Mouse (Mus musculus) MEL (cell line): ENCODE results near the gene Zyg11b. TPM values are rescaled to one million over a fixed set of nuclear protein-coding genes. Genes with fewer than 3 reads are reported as not detected.

Source experiments
- DNase-seq: peaks from one replicate; pipeline ENCODE4 v3.0.0; 2011; ENCODE audit warnings: low read depth, low spot score
- H3K27ac ChIP-seq: 2 replicates; pipeline ENCODE4 v1.5.1; 2012; ENCODE audit warnings: low read depth, mild to moderate bottlenecking, control low read depth, low read length, moderate library complexity; ENCODE audit not compliant: control insufficient read depth
- H3K27me3 ChIP-seq, 2 experiments: fragments of 150-350 bp in 1 of 2; sonication (generic) in 1 of 2; 2 replicates each; pipeline ENCODE4 v1.6.1; 2012; ENCODE audit warnings: low read length in 2 of 2, mild to moderate bottlenecking in 2 of 2, improper control_type of control experiment in 1 of 2, moderate library complexity in 1 of 2; ENCODE audit not compliant: insufficient read depth in 2 of 2, control insufficient read depth in 1 of 2
- H3K36me3 ChIP-seq, 2 experiments: 2 replicates each; pipeline ENCODE4 v1.6.1; 2012 to 2014; ENCODE audit warnings: low read length in 2 of 2, improper control_type of control experiment in 1 of 2, inconsistent platforms in 1 of 2, mild to moderate bottlenecking in 1 of 2; ENCODE audit not compliant: insufficient read depth in 2 of 2, control insufficient read depth in 1 of 2
- H3K4me1 ChIP-seq, 2 experiments: fragments of 150-350 bp in 1 of 2; sonication (generic) in 1 of 2; 2 replicates each; pipeline ENCODE4 v1.6.1; 2012; ENCODE audit warnings: low read length in 2 of 2, improper control_type of control experiment in 1 of 2, mild to moderate bottlenecking in 1 of 2; ENCODE audit not compliant: insufficient read depth in 2 of 2, control insufficient read depth in 1 of 2
- H3K4me3 ChIP-seq, 2 experiments: fragments of 150-350 bp in 1 of 2; sonication (generic) in 1 of 2; 2 replicates each; pipeline ENCODE4 v1.5.1; 2012; ENCODE audit warnings: low read depth in 2 of 2, low read length in 2 of 2, mild to moderate bottlenecking in 2 of 2, moderate library complexity in 2 of 2, control low read depth in 1 of 2, improper control_type of control experiment in 1 of 2; ENCODE audit not compliant: control insufficient read depth in 1 of 2, insufficient read depth in 1 of 2
- H3K79me2 ChIP-seq: 2 replicates; pipeline ENCODE4 v1.6.1; 2012; ENCODE audit warnings: mild to moderate bottlenecking, low read length, moderate library complexity; ENCODE audit not compliant: control insufficient read depth, poor library complexity, insufficient read depth
- H3K9ac ChIP-seq: 2 replicates; pipeline ENCODE4 v1.6.1; 2012; ENCODE audit warnings: low read depth, mild to moderate bottlenecking, control low read depth, low read length, moderate library complexity; ENCODE audit not compliant: control insufficient read depth, poor library complexity, severe bottlenecking
- H3K9me3 ChIP-seq: fragments of 150-350 bp; sonication (generic); replicated peaks from 2 replicates; pipeline ENCODE4 v1.6.1; 2012; ENCODE audit warnings: mild to moderate bottlenecking, low read length, improper control_type of control experiment, moderate library complexity; ENCODE audit not compliant: insufficient read depth
- BHLHE40 ChIP-seq: IDR thresholded peaks from 2 replicates; pipeline ENCODE4 v1.6.1; 2012; ENCODE audit warnings: low read depth, mild to moderate bottlenecking, inconsistent platforms, low read length, improper control_type of control experiment, borderline replicate concordance
- CHD1 ChIP-seq: IDR thresholded peaks from 2 replicates; pipeline ENCODE4 v1.6.1; 2012; ENCODE audit warnings: low read depth, mild to moderate bottlenecking, inconsistent platforms, low read length, improper control_type of control experiment
- CHD2 ChIP-seq: IDR thresholded peaks from 2 replicates; pipeline ENCODE4 v1.6.1; 2011; ENCODE audit warnings: low read length, improper control_type of control experiment
- CTCF ChIP-seq, 3 experiments: IDR thresholded peaks in 2 of 3; conservative IDR thresholded peaks in 1 of 3; 2 replicates each; pipeline ENCODE4 v1.5.1; 2011 to 2012; ENCODE audit warnings: low read length in 3 of 3, low read depth in 2 of 3, mild to moderate bottlenecking in 2 of 3, improper control_type of control experiment in 1 of 3, inconsistent platforms in 1 of 3, mixed read lengths in 1 of 3, moderate library complexity in 1 of 3; ENCODE audit not compliant: control insufficient read depth in 1 of 3, insufficient read depth in 1 of 3, poor library complexity in 1 of 3, severe bottlenecking in 1 of 3
- E2F4 ChIP-seq: IDR thresholded peaks from 2 replicates; pipeline ENCODE4 v1.6.1; 2011; ENCODE audit warnings: low read depth, low read length, improper control_type of control experiment, borderline replicate concordance
- ELF1 ChIP-seq: IDR thresholded peaks from 2 replicates; pipeline ENCODE4 v1.6.1; 2014; ENCODE audit warnings: low read depth, mild to moderate bottlenecking, inconsistent platforms, low read length, improper control_type of control experiment, moderate library complexity
- EP300 ChIP-seq, 2 experiments: IDR thresholded peaks; 2 replicates each; pipeline ENCODE4 v1.6.1; 2011; ENCODE audit warnings: improper control_type of control experiment in 2 of 2, low read length in 2 of 2, low read depth in 1 of 2, mild to moderate bottlenecking in 1 of 2
- GABPA ChIP-seq: IDR thresholded peaks from 2 replicates; pipeline ENCODE4 v1.6.1; 2012; ENCODE audit warnings: low read depth, mild to moderate bottlenecking, inconsistent platforms, low read length, improper control_type of control experiment, moderate library complexity
- GATA1 ChIP-seq: IDR thresholded peaks from 2 replicates; pipeline ENCODE4 v1.6.1; 2011; ENCODE audit warnings: low read depth, low read length, improper control_type of control experiment
- HCFC1 ChIP-seq: IDR thresholded peaks from 2 replicates; pipeline ENCODE4 v1.6.1; 2012; ENCODE audit warnings: low read depth, mild to moderate bottlenecking, inconsistent platforms, low read length, improper control_type of control experiment, moderate library complexity
- KAT2A ChIP-seq: conservative IDR thresholded peaks from 2 replicates; pipeline ENCODE4 v1.6.1; 2012; ENCODE audit warnings: low read depth, low read length, improper control_type of control experiment, inconsistent platforms
- MAFK ChIP-seq: IDR thresholded peaks from 2 replicates; pipeline ENCODE4 v1.6.1; 2011; ENCODE audit warnings: low read depth, mild to moderate bottlenecking, low read length, improper control_type of control experiment, borderline replicate concordance
- MAX ChIP-seq: IDR thresholded peaks from 2 replicates; pipeline ENCODE4 v1.6.1; 2011; ENCODE audit warnings: low read length, improper control_type of control experiment
- MAZ ChIP-seq: IDR thresholded peaks from 2 replicates; pipeline ENCODE4 v1.6.1; 2012; ENCODE audit warnings: low read depth, mild to moderate bottlenecking, inconsistent platforms, low read length, improper control_type of control experiment
- MEF2A ChIP-seq: IDR thresholded peaks from 2 replicates; pipeline ENCODE4 v1.6.1; 2014; ENCODE audit warnings: low read depth, mild to moderate bottlenecking, inconsistent platforms, low read length, improper control_type of control experiment; ENCODE audit not compliant: poor library complexity, insufficient replicate concordance, severe bottlenecking; ENCODE audit errors: extremely low read depth
- MXI1 ChIP-seq: IDR thresholded peaks from 2 replicates; pipeline ENCODE4 v1.6.1; 2011; ENCODE audit warnings: mild to moderate bottlenecking, low read depth, low read length, improper control_type of control experiment
- MYB ChIP-seq: IDR thresholded peaks from 2 replicates; pipeline ENCODE4 v1.6.1; 2011; ENCODE audit warnings: mild to moderate bottlenecking, low read depth, low read length, improper control_type of control experiment
- MYC ChIP-seq: IDR thresholded peaks from 2 replicates; pipeline ENCODE4 v1.6.1; 2011; ENCODE audit warnings: low read depth, mild to moderate bottlenecking, low read length, improper control_type of control experiment, moderate library complexity
- NRF1 ChIP-seq: IDR thresholded peaks from 2 replicates; pipeline ENCODE4 v1.6.1; 2014; ENCODE audit warnings: low read depth, mild to moderate bottlenecking, inconsistent platforms, low read length, improper control_type of control experiment, moderate library complexity; ENCODE audit not compliant: poor library complexity, insufficient read depth, severe bottlenecking
- POLR2AphosphoS5 ChIP-seq: IDR thresholded peaks from 2 replicates; pipeline ENCODE4 v1.6.1; 2012; ENCODE audit warnings: low read depth, borderline replicate concordance, mild to moderate bottlenecking, inconsistent platforms, low read length, moderate library complexity, mixed read lengths
- SIN3A ChIP-seq: IDR thresholded peaks from 2 replicates; pipeline ENCODE4 v1.6.1; 2012; ENCODE audit warnings: low read length, improper control_type of control experiment, inconsistent platforms
- SMC3 ChIP-seq: IDR thresholded peaks from 2 replicates; pipeline ENCODE4 v1.6.1; 2011; ENCODE audit warnings: low read depth, low read length, improper control_type of control experiment
- TAL1 ChIP-seq: IDR thresholded peaks from 2 replicates; pipeline ENCODE4 v1.6.1; 2012; ENCODE audit warnings: mild to moderate bottlenecking, inconsistent platforms, low read length, moderate library complexity, mixed read lengths
- TCF12 ChIP-seq: IDR thresholded peaks from 2 replicates; pipeline ENCODE4 v1.6.1; 2014; ENCODE audit warnings: low read depth, mild to moderate bottlenecking, inconsistent platforms, low read length, improper control_type of control experiment, moderate library complexity
- UBTF ChIP-seq: IDR thresholded peaks from 2 replicates; pipeline ENCODE4 v1.6.1; 2012; ENCODE audit warnings: low read depth, mild to moderate bottlenecking, inconsistent platforms, low read length, improper control_type of control experiment, moderate library complexity, borderline replicate concordance; ENCODE audit not compliant: insufficient read depth
- USF2 ChIP-seq, 2 experiments: IDR thresholded peaks; 2 replicates each; pipeline ENCODE4 v1.6.1; 2011 to 2012; ENCODE audit warnings: improper control_type of control experiment in 2 of 2, low read length in 2 of 2, borderline replicate concordance in 1 of 2, inconsistent platforms in 1 of 2, low read depth in 1 of 2, mild to moderate bottlenecking in 1 of 2; ENCODE audit not compliant: insufficient read depth in 1 of 2
- ZC3H11A ChIP-seq: IDR thresholded peaks from 2 replicates; pipeline ENCODE4 v1.6.1; 2012; ENCODE audit warnings: low read depth, mild to moderate bottlenecking, inconsistent platforms, low read length, improper control_type of control experiment
- ZKSCAN1 ChIP-seq: IDR thresholded peaks from 2 replicates; pipeline ENCODE4 v1.6.1; 2012; ENCODE audit warnings: low read depth, mild to moderate bottlenecking, inconsistent platforms, low read length, improper control_type of control experiment, moderate library complexity
- ZMIZ1 ChIP-seq: IDR thresholded peaks from 2 replicates; pipeline ENCODE4 v1.6.1; 2012; ENCODE audit warnings: low read depth, mild to moderate bottlenecking, inconsistent platforms, low read length, improper control_type of control experiment, moderate library complexity
- ZNF384 ChIP-seq: IDR thresholded peaks from 2 replicates; pipeline ENCODE4 v1.6.1; 2012; ENCODE audit warnings: low read depth, mild to moderate bottlenecking, inconsistent platforms, low read length, improper control_type of control experiment
- polyA plus RNA-seq, 2 experiments: library from polyadenylated mRNA; stranded (reverse) in 1 of 2; unstranded in 1 of 2; fragments of >175 nt in 1 of 2; fragments of >200 nt in 1 of 2; gene quantifications; 2 replicates each; pipeline versions ENCODE4 v1.2.1 to v1.2.4; 2012; ENCODE audit warnings: low replicate concordance in 2 of 2, low read depth in 1 of 2; ENCODE audit not compliant: insufficient read length in 2 of 2, insufficient read depth in 1 of 2, missing spikeins in 1 of 2
- total RNA-seq: library from RNA; depleted of rRNA; stranded (reverse); fragments of 300-350 nt; gene quantifications from 2 replicates; pipeline ENCODE4 v1.2.3, GENCODE M21; 2012

Gene Zyg11b
- total and polyA plus RNA-seq, 3 experiments = 7.7 to 9.2 TPM; not detected in 1

- TF ChIP-seq ZC3H11A = no peak
- peak; percentile 92 for TF ChIP-seq SIN3A
- TF ChIP-seq GABPA = no peak
- TF ChIP-seq MEF2A = no peak
- TF ChIP-seq EP300 (IDR thresholded peaks at IDR 0.05; ENCODE audit: low read depth in 1 of 2, low read length in 2 of 2) = no peak
- 0 out of 2 replicates have a peak, but pooled peaks have one; percentile 21 for TF ChIP-seq E2F4
- no peak for TF ChIP-seq TAL1
- TF ChIP-seq ZNF384 = no peak
- peak; percentile 94 for TF ChIP-seq MAX
- TF ChIP-seq MYB = no peak
- TF ChIP-seq HCFC1 = peak; percentile 77
- no peak for TF ChIP-seq CHD1
- TF ChIP-seq UBTF = no peak
- TF ChIP-seq GATA1 = no peak
- TF ChIP-seq ZKSCAN1 = no peak
- TF ChIP-seq SMC3 = no peak
- peak; percentile 98 for TF ChIP-seq MXI1
- 0 out of 2 replicates have a peak, but pooled peaks have one; percentile 22 for TF ChIP-seq ZMIZ1
- no peak for TF ChIP-seq CHD2
- TF ChIP-seq MAFK = no peak
These were observed 27.0 kb upstream of the Zyg11b start, which contains the start of gene Coa7 (continued) for GRCm38 (mm10) chr4:108327730-108328484.

DNA sequence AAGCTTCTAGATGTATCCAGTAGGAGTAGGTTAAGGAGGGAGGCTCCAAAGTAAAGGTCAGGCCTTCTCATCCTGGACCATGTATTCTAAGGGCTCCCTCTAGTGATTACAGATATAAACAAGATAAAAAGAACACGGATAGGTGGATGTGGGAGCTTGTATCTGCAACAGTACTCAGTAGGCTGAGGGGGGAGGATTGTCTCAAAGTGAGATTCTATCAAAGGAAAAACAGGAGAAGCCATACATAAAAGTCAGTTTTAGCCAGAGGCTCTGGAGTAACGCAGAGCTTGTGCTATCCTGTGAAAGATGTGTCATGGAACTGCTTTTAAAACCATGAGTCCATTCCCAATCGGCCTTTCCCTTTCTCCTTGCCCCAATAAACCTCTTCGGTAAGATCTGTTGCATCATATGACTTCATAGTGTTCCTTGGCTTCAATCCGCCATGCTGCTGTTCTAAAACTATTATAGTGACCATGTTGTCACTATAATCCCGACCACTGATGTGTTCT is 26.2 kb upstream of the Zyg11b start:
- Histone ChIP-seq H3K4me3 (peak overlapping the region; percentile 97 to 98), H3K9me3 (no peaks in the 10 kb centered on the region), H3K79me2 (peaks cover 3% of the 10 kb centered on the region; the same call in 1 of the 2 replicates), H3K27ac (peak overlapping the region; percentile 85; the same call in 1 of the 2 replicates), H3K9ac (peak overlapping the region; percentile 78), H3K27me3 (no peaks in the 10 kb centered on the region), H3K4me1 (peaks cover 12 to 17% of the 10 kb centered on the region in 2 experiments), H3K36me3 (peaks cover 0 to 15% of the 10 kb centered on the region in 2 experiments; a peak in 2 of 4 replicates)
- DNase-seq = peak; percentile 33
- TF ChIP-seq UBTF (no peak), ZKSCAN1 (no peak), BHLHE40 (no peak), CTCF (IDR thresholded peaks at IDR 0.05 in 2 of 3, conservative IDR thresholded peaks at IDR 0.05 in 1 of 3; ENCODE audit: control insufficient read depth in 1 of 3, insufficient read depth in 1 of 3, low read depth in 2 of 3, low read length in 3 of 3, poor library complexity in 1 of 3, severe bottlenecking in 1 of 3) (peak in 2 of 3 experiments; percentile 6 to 44; a peak in 2 of 6 replicates), ZC3H11A (no peak), ZNF384 (no peak), E2F4 (no peak), CHD2 (no peak), KAT2A (no peak), ZMIZ1 (no peak), CHD1 (no peak), NRF1 (no peak), SMC3 (peak; percentile 38), MYC (no peak), POLR2AphosphoS5 (no peak), ELF1 (no peak), MAZ (no peak), GATA1 (0 out of 2 replicates have a peak, but pooled peaks have one; percentile 21), USF2 (IDR thresholded peaks at IDR 0.05; ENCODE audit: borderline replicate concordance in 1 of 2, insufficient read depth in 1 of 2, low read depth in 1 of 2, low read length in 2 of 2) (no peak), TCF12 (no peak), MYB (no peak)
